ENCODE assay signal across 8 mouse cellular contexts in genomic region chr10:81642648-81643448, GRCm38 (mm10). TPM values are rescaled to one million over a fixed set of nuclear protein-coding genes. Genes with fewer than 3 reads are reported as not detected.
DNase-seq lines count a peak whose midpoint lies in the region; ATAC-seq and TF ChIP-seq lines count a peak whose summit lies in the region.

No protein-coding gene starts in this region.

- 21% methylated on average over 24 of the region's 24 CpGs for WGBS in heart, embryonic 13.5 days
- 18% methylated on average over 24 of the region's 24 CpGs for WGBS in limb, embryonic 14.5 days
- WGBS in small intestine, adult 2 months, result 9% methylated on average over 24 of the region's 24 CpGs

- in situ Hi-C loops in CH12.LX (cut with MboI; ENCODE audit: low pct_ligation_motif_present, low pct_unique_long_range_greater_than_20kb, low sequenced_read_pairs), result no loop called here

- no peak for TF ChIP-seq EP300 in CH12.LX (IDR thresholded peaks at IDR 0.05; ENCODE audit: low read length)

- H3K4me3 ChIP-seq in heart, embryonic 13.5 days, result peak overlapping the region; percentile 74
- peak overlapping the region; percentile 62 to 82 (median 70) for H3K4me3 ChIP-seq in CH12.LX (replicated peaks in 1 of 3; ENCODE audit: low read depth in 2 of 3, low read length in 2 of 3, poor library complexity in 1 of 3)
- H3K4me3 ChIP-seq in embryonic fibroblast, embryonic 13.5 days (ENCODE audit: insufficient read depth, low read length), result peak overlapping the region; percentile 58
- H3K4me3 ChIP-seq in limb, embryonic 14.5 days (replicated peaks; ENCODE audit: low read length), result peak overlapping the region; percentile 78
- peak overlapping the region; percentile 85 for H3K4me3 ChIP-seq in small intestine, adult 2 months (ENCODE audit: low read depth, low read length)

- peak overlapping the region; percentile 96 for H3K27ac ChIP-seq in heart, embryonic 13.5 days (replicated peaks)
- peak overlapping the region; percentile 62 for H3K27ac ChIP-seq in CH12.LX (ENCODE audit: insufficient read depth, low read depth)
- H3K27ac ChIP-seq in embryonic fibroblast, embryonic 13.5 days (ENCODE audit: insufficient read depth, low read length), result peak overlapping the region; percentile 72
- H3K27ac ChIP-seq in limb, embryonic 14.5 days (replicated peaks; ENCODE audit: low read depth, low read length), result peak overlapping the region; percentile 93
- peak overlapping the region; percentile 88 for H3K27ac ChIP-seq in small intestine, adult 2 months (ENCODE audit: insufficient read depth, low read depth, low read length)

- H3K27me3 ChIP-seq in heart, embryonic 13.5 days (replicated peaks), result no peaks in the 10 kb centered on the region
- H3K27me3 ChIP-seq in CH12.LX (replicated peaks), result peaks cover 29% of the 10 kb centered on the region
- no peaks in the 10 kb centered on the region for H3K27me3 ChIP-seq in limb, embryonic 14.5 days (ENCODE audit: control insufficient read depth, insufficient read depth, low read length)
- no peaks in the 10 kb centered on the region for H3K27me3 ChIP-seq in small intestine, adult 2 months (ENCODE audit: control insufficient read depth, insufficient read depth, low read length)

- no peaks in the 10 kb centered on the region for H3K79me2 ChIP-seq in CH12.LX (replicated peaks; ENCODE audit: control insufficient read depth, extremely low read depth, insufficient read depth, poor library complexity, severe bottlenecking)

- ATAC-seq in heart, embryonic 13.5 days (ENCODE audit: extremely low read depth, insufficient number of reproducible peaks, low FRiP score, low TSS enrichment), result no peak
- ATAC-seq in limb, embryonic 14.5 days (ENCODE audit: low FRiP score, low read depth), result no peak

- H3K36me3 ChIP-seq in heart, embryonic 13.5 days, result 0 out of 2 replicates have a peak, but pooled peaks cover 4% of the 10 kb centered on the region
- H3K36me3 ChIP-seq in CH12.LX (replicated peaks in 1 of 2; ENCODE audit: control insufficient read depth in 1 of 2, insufficient read depth in 1 of 2, low read length in 1 of 2), result no peaks in the 10 kb centered on the region
- H3K36me3 ChIP-seq in limb, embryonic 14.5 days (ENCODE audit: control insufficient read depth, insufficient read depth, low read length), result no peaks in the 10 kb centered on the region
- H3K36me3 ChIP-seq in small intestine, adult 2 months (ENCODE audit: control insufficient read depth, insufficient read depth, low read length), result no peaks in the 10 kb centered on the region

- dilution Hi-C loops in CH12.LX (cut with MboI; ENCODE audit: extremely low pct_ligation_motif_present, extremely low pct_unique_long_range_greater_than_20kb, low sequenced_read_pairs), result no loop called here

- peak overlapping the region; percentile 96 for H3K9ac ChIP-seq in heart, embryonic 13.5 days
- peak overlapping the region; percentile 69 for H3K9ac ChIP-seq in CH12.LX (ENCODE audit: insufficient read depth, low read depth)
- peak overlapping the region; percentile 89 for H3K9ac ChIP-seq in limb, embryonic 14.5 days (ENCODE audit: low read depth, low read length, severe bottlenecking)

- H3K9me3 ChIP-seq in heart, embryonic 13.5 days, result no peaks in the 10 kb centered on the region
- H3K9me3 ChIP-seq in CH12.LX (replicated peaks; ENCODE audit: low read length), result no peaks in the 10 kb centered on the region
- no peaks in the 10 kb centered on the region for H3K9me3 ChIP-seq in limb, embryonic 14.5 days (ENCODE audit: control insufficient read depth, low read length)

- H3K4me2 ChIP-seq in heart, embryonic 13.5 days, result peak overlapping the region; percentile 87
- peak overlapping the region; percentile 48 for H3K4me2 ChIP-seq in CH12.LX (ENCODE audit: insufficient read depth, low read depth, poor library complexity, severe bottlenecking)
- peak overlapping the region; percentile 84 for H3K4me2 ChIP-seq in limb, embryonic 14.5 days (replicated peaks; ENCODE audit: low read depth, low read length, severe bottlenecking)

- peaks cover 35% of the 10 kb centered on the region for H3K4me1 ChIP-seq in heart, embryonic 13.5 days
- peaks cover 17% of the 10 kb centered on the region in 2 experiments for H3K4me1 ChIP-seq in CH12.LX (ENCODE audit: control insufficient read depth in 1 of 2, insufficient read depth in 2 of 2)
- no peaks in the 10 kb centered on the region for H3K4me1 ChIP-seq in embryonic fibroblast, embryonic 13.5 days (ENCODE audit: control insufficient read depth, insufficient read depth, low read length)
- H3K4me1 ChIP-seq in limb, embryonic 14.5 days (ENCODE audit: control insufficient read depth, insufficient read depth, low read length), result peaks cover 13% of the 10 kb centered on the region
- H3K4me1 ChIP-seq in small intestine, adult 2 months (ENCODE audit: control insufficient read depth, insufficient read depth, insufficient read length, low read length), result peaks cover 9% of the 10 kb centered on the region; the same call in 1 of the 2 replicates

- intact Hi-C loops in heart, postnatal 14 days (cut with DNase I), result no loop called here

- DNase-seq in heart, postnatal 14 days, result no peak
- DNase-seq in CH12.LX (ENCODE audit: extremely low read depth), result no peak
- no peak for DNase-seq in limb, embryonic 14.5 days (ENCODE audit: low spot score)
- no peak for DNase-seq in cerebellum, postnatal 4 days (ENCODE audit: low spot score in 2 of 2)
- no peak for DNase-seq in embryo, embryonic 9.5 days (ENCODE audit: extremely low spot score)

- TF ChIP-seq CTCF in CH12.LX (conservative IDR thresholded peaks at IDR 0.05 in 1 of 2, IDR thresholded peaks at IDR 0.05 in 1 of 2; ENCODE audit: low read depth in 2 of 2, low read length in 2 of 2), result no peak
- no peak for TF ChIP-seq CTCF in embryonic fibroblast, embryonic 13.5 days (IDR thresholded peaks at IDR 0.05; ENCODE audit: borderline replicate concordance, insufficient read depth, low read length)
- TF ChIP-seq CTCF in small intestine, adult 2 months (IDR thresholded peaks at IDR 0.05; ENCODE audit: extremely low read depth, insufficient read length, insufficient replicate concordance, low read depth, low read length), result no peak

- TF ChIP-seq POLR2A in CH12.LX (IDR thresholded peaks at IDR 0.05; ENCODE audit: low read depth, low read length), result no peak
- no peak for TF ChIP-seq POLR2A in embryonic fibroblast, embryonic 13.5 days (IDR thresholded peaks at IDR 0.05; ENCODE audit: low read depth, low read length)
- TF ChIP-seq POLR2A in limb, embryonic 14.5 days (IDR thresholded peaks at IDR 0.05; ENCODE audit: borderline replicate concordance, extremely low read depth, insufficient read depth, insufficient read length), result no peak
- no peak for TF ChIP-seq POLR2A in small intestine, adult 2 months (IDR thresholded peaks at IDR 0.05; ENCODE audit: low read depth, low read length)

- TF ChIP-seq RAD21 in CH12.LX (IDR thresholded peaks at IDR 0.05; ENCODE audit: low read depth, low read length), result no peak

RNA-seq across cellular contexts. Expression of gene Gm10778, which starts 6.0 kb away (rescaled TPM):
- polyA plus RNA-seq in heart, embryonic 13.5 days (2015; fragmentation: Nextera tagmentation; extraction: Ambion mirVana), result 3.1 and 3.4 TPM in 2 replicates
- total RNA-seq in heart, postnatal 14 days (2021), result 1 to 10 TPM; 2.6 to 2.7 TPM
- 3.2 and 3.4 TPM in 2 replicates for total RNA-seq in CH12.LX (2012; rRNA removed)
- total RNA-seq in CH12.LX (2014; rRNA removed), result 7.1 and 7.9 TPM in 2 replicates
- polyA plus RNA-seq in CH12.LX (2012; ENCODE audit: insufficient read length, low read depth), result 2.0 and 2.8 TPM in 2 replicates
- polyA plus RNA-seq in embryonic fibroblast, embryonic 13.5 days (2011; ENCODE audit: insufficient read length, low read depth, missing spikeins), result 2.7 and 2.9 TPM in 2 replicates
- 2.1 and 2.8 TPM in 2 replicates for polyA plus RNA-seq in limb, embryonic 14.5 days (2012; rRNA removed)
- 3.8 TPM in 2 replicates for polyA plus RNA-seq in limb, embryonic 14.5 days (2014; fragmentation: Nextera tagmentation; extraction: Ambion mirVana)
- polyA plus RNA-seq in small intestine, adult 2 months (2012; rRNA removed), result 0.04 and 0.08 TPM in 2 replicates

RNA-seq across cellular contexts. Expression of gene Ankrd24, which starts 14.5 kb away (rescaled TPM):
- polyA plus RNA-seq in heart, embryonic 13.5 days (2015; fragmentation: Nextera tagmentation; extraction: Ambion mirVana), result 10.3 and 10.6 TPM in 2 replicates
- 10 to 100 TPM in 1 of 2 experiments, 1 to 10 TPM in 1; 9.4 to 10.9 TPM for total RNA-seq in heart, postnatal 14 days (2021)
- total RNA-seq in CH12.LX (2012; rRNA removed) (3.2 and 4.2 TPM in 2 replicates), CH12.LX (2014; rRNA removed) (5.4 and 5.5 TPM in 2 replicates)
- polyA plus RNA-seq in CH12.LX (2012; ENCODE audit: insufficient read length, low read depth), result 2.4 and 3.7 TPM in 2 replicates
- 9.0 and 11.6 TPM in 2 replicates for polyA plus RNA-seq in embryonic fibroblast, embryonic 13.5 days (2011; ENCODE audit: insufficient read length, low read depth, missing spikeins)
- polyA plus RNA-seq in limb, embryonic 14.5 days (2012; rRNA removed), result 79.9 and 100 TPM in 2 replicates
- 5.3 and 9.6 TPM in 2 replicates for polyA plus RNA-seq in limb, embryonic 14.5 days (2014; fragmentation: Nextera tagmentation; extraction: Ambion mirVana)
- polyA plus RNA-seq in small intestine, adult 2 months (2012; rRNA removed), result 11.3 and 24.2 TPM in 2 replicates

RNA-seq across cellular contexts. Expression of gene Sirt6, which starts 15.3 kb away (rescaled TPM):
- 24.6 and 25.6 TPM in 2 replicates for polyA plus RNA-seq in heart, embryonic 13.5 days (2015; fragmentation: Nextera tagmentation; extraction: Ambion mirVana)
- total RNA-seq in heart, postnatal 14 days (2021), result 10 to 100 TPM; 10.7 to 11.0 TPM
- total RNA-seq in CH12.LX (2012; rRNA removed) (11.2 and 17.8 TPM in 2 replicates), CH12.LX (2014; rRNA removed) (12.3 and 16.9 TPM in 2 replicates)
- polyA plus RNA-seq in CH12.LX (2012; ENCODE audit: insufficient read length, low read depth), result 34.6 and 36.4 TPM in 2 replicates
- 14.0 and 17.5 TPM in 2 replicates for polyA plus RNA-seq in embryonic fibroblast, embryonic 13.5 days (2011; ENCODE audit: insufficient read length, low read depth, missing spikeins)
- polyA plus RNA-seq in limb, embryonic 14.5 days (2012; rRNA removed), result 70.7 and 92.4 TPM in 2 replicates
- polyA plus RNA-seq in limb, embryonic 14.5 days (2014; fragmentation: Nextera tagmentation; extraction: Ambion mirVana), result 39.5 and 40.7 TPM in 2 replicates
- polyA plus RNA-seq in small intestine, adult 2 months (2012; rRNA removed), result 16.4 and 34.7 TPM in 2 replicates

RNA-seq across cellular contexts. Expression of gene BC025920, which starts 36.8 kb away (rescaled TPM):
- polyA plus RNA-seq in heart, embryonic 13.5 days (2015; fragmentation: Nextera tagmentation; extraction: Ambion mirVana), result 0.44 and 0.64 TPM in 2 replicates
- total RNA-seq in heart, postnatal 14 days (2021), result 1 to 10 TPM; 1.8 to 2.2 TPM
- total RNA-seq in CH12.LX (2012; rRNA removed), result 1.5 and 2.3 TPM in 2 replicates
- total RNA-seq in CH12.LX (2014; rRNA removed), result 1.4 and 1.7 TPM in 2 replicates
- polyA plus RNA-seq in CH12.LX (2012; ENCODE audit: insufficient read length, low read depth), result 1.6 and 2.3 TPM in 2 replicates
- 0.75 and 0.86 TPM in 2 replicates for polyA plus RNA-seq in embryonic fibroblast, embryonic 13.5 days (2011; ENCODE audit: insufficient read length, low read depth, missing spikeins)
- 3.8 and 4.0 TPM in 2 replicates for polyA plus RNA-seq in limb, embryonic 14.5 days (2012; rRNA removed)
- polyA plus RNA-seq in limb, embryonic 14.5 days (2014; fragmentation: Nextera tagmentation; extraction: Ambion mirVana), result 0.58 and 0.78 TPM in 2 replicates
- 0.33 and 0.58 TPM in 2 replicates for polyA plus RNA-seq in small intestine, adult 2 months (2012; rRNA removed)

RNA-seq across cellular contexts. Expression of gene Tle6, which starts 42.0 kb away (rescaled TPM):
- polyA plus RNA-seq in heart, embryonic 13.5 days (2015; fragmentation: Nextera tagmentation; extraction: Ambion mirVana), result 30.1 and 30.4 TPM in 2 replicates
- 10 to 100 TPM in 1 of 2 experiments, 1 to 10 TPM in 1; 8.0 to 10.2 TPM for total RNA-seq in heart, postnatal 14 days (2021)
- total RNA-seq in CH12.LX (2012; rRNA removed), result 1.2 and 1.3 TPM in 2 replicates
- 0.30 and 1.2 TPM in 2 replicates for total RNA-seq in CH12.LX (2014; rRNA removed)
- 0.39 and 0.63 TPM in 2 replicates for polyA plus RNA-seq in CH12.LX (2012; ENCODE audit: insufficient read length, low read depth)
- polyA plus RNA-seq in embryonic fibroblast, embryonic 13.5 days (2011; ENCODE audit: insufficient read length, low read depth, missing spikeins), result 16.5 and 26.4 TPM in 2 replicates
- polyA plus RNA-seq in limb, embryonic 14.5 days (2012; rRNA removed), result 24.2 and 28.0 TPM in 2 replicates
- 9.2 and 16.6 TPM in 2 replicates for polyA plus RNA-seq in limb, embryonic 14.5 days (2014; fragmentation: Nextera tagmentation; extraction: Ambion mirVana)
- 7.3 and 34.4 TPM in 2 replicates for polyA plus RNA-seq in small intestine, adult 2 months (2012; rRNA removed)
